Mouse (Mus musculus): ENCODE measurements around the gene Ehbp1l1.
A peak's percentile ranks its signal among the peaks of the same experiment; 100 is the strongest.

Gene Ehbp1l1

DNA sequence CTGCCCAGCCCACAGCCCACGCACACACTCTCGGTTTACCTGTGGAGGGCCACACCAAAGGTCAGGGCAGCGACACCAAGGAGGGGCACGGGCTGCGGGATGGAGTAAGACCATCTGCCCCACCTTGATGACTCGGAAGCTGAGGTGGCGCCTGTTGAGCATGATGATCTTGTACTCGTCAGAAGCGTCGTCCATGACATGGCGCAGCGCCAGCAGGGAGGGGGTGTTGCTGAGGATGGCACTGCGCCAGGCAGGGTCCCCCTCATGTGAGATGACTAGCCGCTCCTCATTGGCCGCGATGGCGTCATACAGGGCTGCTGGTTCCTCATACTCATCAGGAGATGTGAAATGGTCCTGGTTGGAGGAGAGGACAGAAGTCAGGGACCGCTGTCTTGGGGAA lies 59.7 kb downstream of the Ehbp1l1 start:
- DNase-seq (ENCODE audit: low spot score), result no peak

DNA sequence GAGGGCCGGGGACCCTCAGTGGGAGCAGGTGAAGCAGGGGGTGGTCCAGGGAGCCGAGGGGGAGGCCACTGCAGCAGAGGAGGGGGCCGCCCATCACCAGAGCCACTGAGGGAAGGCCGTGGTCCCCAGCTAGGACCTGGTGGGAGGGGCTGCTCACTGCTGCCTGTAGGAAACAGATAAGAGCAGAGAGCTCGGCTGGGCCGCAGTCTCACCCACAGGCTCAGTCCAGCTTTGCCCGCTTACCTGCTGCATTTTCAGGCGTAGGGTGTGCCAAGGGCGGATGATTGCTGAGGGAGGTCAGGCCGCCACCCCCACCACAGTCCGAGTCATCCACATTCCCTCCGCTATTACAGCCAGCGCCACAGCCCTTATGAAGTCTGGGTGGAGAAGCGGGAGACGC lies 60.7 kb downstream of the Ehbp1l1 start:
- no peak for DNase-seq (ENCODE audit: low spot score)

DNA sequence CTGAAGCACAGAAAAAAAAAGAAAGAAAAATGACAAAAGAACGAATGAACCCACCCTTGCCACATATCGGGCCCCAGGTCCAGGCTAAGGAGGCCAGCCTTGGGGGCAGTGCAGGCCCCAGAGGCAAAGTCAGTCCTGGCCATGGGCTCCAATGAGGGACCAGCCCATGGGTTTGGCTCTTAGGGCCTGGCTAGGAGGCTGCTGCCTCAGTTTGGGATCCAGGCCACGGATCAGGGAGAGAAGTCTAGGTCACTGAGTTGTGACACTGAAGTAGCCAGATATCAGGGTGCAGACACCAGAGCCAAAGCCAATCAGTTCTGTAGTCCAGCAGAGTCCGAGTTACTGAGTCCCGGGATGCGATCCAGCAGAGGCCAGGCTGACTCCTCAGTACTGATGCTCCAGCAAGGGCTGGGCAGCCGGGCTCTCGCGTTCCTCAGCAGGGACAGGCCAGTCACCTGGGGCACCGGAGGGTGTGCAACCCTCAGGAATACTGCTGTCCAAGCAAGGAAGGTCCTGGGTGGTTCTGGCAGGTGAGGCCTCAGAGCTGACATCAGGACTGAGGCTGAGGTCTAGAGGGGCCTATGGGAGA lies 61.4 kb downstream of the Ehbp1l1 start:
- no peak for DNase-seq (ENCODE audit: low spot score)

DNA sequence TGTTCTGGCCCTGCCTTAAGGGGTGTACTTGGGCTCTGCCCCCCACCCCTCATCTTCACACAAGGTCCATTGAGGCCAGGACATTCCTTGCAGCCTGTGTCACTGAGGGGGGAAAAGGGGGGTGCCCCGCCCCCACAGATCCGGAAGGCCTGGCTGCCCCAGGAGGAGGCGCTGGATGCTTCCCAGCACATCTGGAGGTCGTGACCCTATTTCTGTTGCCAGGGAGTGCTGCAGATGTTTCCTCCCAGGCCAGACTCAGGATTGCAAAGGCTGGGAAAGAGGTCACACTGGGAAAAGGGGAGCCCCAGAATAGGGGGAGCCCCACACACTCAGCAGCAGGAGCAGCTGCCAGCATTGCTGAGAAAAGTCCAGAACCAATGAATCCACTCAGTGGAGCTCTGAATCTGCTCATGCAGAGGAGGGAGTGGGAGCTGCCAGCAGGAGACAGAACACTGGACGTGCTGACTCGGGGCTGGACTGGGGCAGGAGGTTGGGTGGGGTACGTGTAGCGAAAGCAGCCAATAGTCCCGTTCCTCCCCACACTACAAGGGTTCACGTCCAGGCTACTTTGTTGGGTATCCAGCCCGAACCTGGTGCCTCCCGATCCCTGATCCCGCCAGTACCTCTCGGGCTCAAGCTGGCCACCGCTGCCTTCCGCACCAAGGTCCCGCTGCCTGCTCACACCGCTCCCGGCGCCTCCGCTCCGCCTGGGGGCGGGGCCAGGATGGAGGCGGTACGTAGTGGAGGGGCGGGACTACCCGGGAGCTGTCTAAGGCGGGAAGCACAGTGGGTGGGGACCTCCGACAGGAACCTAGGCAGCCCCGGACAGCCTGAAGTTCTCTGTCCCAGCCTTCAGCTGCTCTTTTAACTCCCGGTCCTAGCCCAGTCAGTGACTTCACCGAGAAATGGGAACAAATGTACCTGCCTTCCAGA lies 62.9 kb downstream of the Ehbp1l1 start, which contains the start of gene Sipa1:
Sipa1 (minus strand) TSS at position 727 of the 933 bp plus-strand sequence.
- DNase-seq (ENCODE audit: low spot score), result peak; percentile 94

DNA sequence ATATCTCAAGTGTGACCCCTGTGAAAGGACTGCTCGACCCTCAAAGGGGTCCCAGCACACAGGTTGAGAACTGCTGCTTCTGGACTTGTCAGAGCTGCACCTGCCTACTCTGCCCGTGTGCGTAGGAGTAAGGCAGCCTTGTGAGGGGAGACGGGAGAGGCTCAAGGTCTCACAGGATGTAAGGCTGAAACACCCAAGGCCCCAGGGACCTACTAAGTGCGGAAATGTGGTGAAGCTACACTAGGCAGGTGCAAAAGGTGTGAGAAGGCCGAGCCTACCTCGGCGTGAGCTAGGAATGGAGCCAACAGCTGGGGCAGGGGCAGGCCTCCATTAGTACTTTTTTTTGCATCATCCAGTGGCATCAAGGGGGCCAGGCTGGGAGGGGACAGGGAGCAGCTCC lies 63.8 kb downstream of the Ehbp1l1 start:
- DNase-seq (ENCODE audit: low spot score), result no peak

DNA sequence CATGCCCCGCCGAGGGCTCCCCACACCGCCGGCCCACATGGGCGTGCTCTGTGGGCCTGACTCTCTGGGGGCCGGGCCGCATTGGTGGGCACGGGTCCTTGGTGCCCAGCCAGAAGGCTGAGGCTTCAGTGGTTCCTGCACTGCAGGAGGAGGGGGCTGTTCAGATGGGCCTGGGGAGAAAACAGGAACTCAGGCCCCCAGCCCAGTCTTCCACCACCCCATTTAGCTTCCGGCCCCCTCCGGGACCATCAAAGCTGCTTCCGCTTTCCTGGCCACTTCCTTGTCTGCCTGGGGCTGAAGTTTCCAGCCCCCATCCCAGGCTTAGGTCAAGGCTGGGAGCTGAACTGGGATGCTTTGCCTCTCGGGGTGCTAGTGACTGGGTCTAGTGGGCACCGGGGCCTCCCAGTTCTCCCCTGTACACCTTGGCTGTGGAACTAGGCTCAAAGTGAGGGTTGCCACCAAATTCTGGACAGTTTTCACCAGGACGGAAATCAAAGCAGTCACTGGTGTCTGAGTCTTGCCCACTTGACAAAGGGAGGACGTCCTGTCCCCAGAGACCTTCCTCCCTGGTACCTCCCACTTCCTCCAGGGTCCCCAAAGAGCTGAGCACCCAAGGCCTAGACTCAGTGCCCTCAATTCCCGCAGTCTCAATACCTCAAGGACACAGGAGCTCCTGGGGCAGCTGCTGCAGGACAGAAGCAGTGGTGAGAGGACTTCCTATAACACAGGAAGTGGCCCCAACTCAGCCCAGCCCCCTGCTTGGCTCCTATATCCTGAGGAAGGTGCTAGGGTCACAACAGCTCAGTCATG lies 65.0 kb downstream of the Ehbp1l1 start:
- no peak for DNase-seq (ENCODE audit: low spot score)
